In genomic region chr14:46976712-46977111, GRCm38 (mm10) we compare ENCODE assay signal across 24 mouse cellular contexts.
DNase-seq lines count a peak whose midpoint lies in the region; ATAC-seq lines count a peak whose summit lies in the region.
"Had no signal": no experiment of that assay in that cellular context is flagged by ENCODE, and none has a peak within 500 bp of the region (broad histone marks: within the 10 kb centered on the region; RNA-seq: fewer than 3 reads in every experiment).

No protein-coding gene starts in this region.

- no peaks in the 10 kb centered on the region for H3K9me3 ChIP-seq in embryonic facial prominence, embryonic 14.5 days (ENCODE audit: control insufficient read depth, low read length)
- no peaks in the 10 kb centered on the region for H3K9me3 ChIP-seq in embryonic facial prominence, embryonic 10.5 days
- H3K9me3 ChIP-seq in heart, embryonic 14.5 days (ENCODE audit: control insufficient read depth, low read length), result no peaks in the 10 kb centered on the region
- no peaks in the 10 kb centered on the region for H3K9me3 ChIP-seq in lung, embryonic 16.5 days (ENCODE audit: control insufficient read depth, low read length)
- H3K9me3 ChIP-seq: embryonic facial prominence, embryonic 12.5 days; forebrain, embryonic 12.5 days; forebrain, embryonic 15.5 days; hindbrain, embryonic 10.5 days; hindbrain, embryonic 13.5 days had no signal

- no peak overlapping the region for H3K4me2 ChIP-seq in embryonic facial prominence, embryonic 14.5 days (ENCODE audit: low read depth, low read length)
- 0 out of 2 replicates have a peak overlapping the region, but pooled peaks have one; percentile 12 for H3K4me2 ChIP-seq in heart, embryonic 14.5 days (ENCODE audit: low read length)
- 0 out of 2 replicates have a peak overlapping the region, but pooled peaks have one; percentile 15 for H3K4me2 ChIP-seq in lung, embryonic 16.5 days (ENCODE audit: low read depth, low read length)
- H3K4me2 ChIP-seq: embryonic facial prominence, embryonic 12.5 days; forebrain, embryonic 12.5 days; forebrain, embryonic 15.5 days; heart, embryonic 11.5 days; hindbrain, embryonic 13.5 days had no signal

- no peak overlapping the region for H3K27ac ChIP-seq in embryonic facial prominence, embryonic 14.5 days (replicated peaks; ENCODE audit: low read depth, low read length)
- no peak overlapping the region for H3K27ac ChIP-seq in embryonic facial prominence, embryonic 10.5 days (replicated peaks)
- no peak overlapping the region for H3K27ac ChIP-seq in heart, embryonic 14.5 days (replicated peaks in 1 of 2; ENCODE audit: control insufficient read depth in 1 of 2, insufficient read depth in 1 of 2, low read depth in 2 of 2, low read length in 2 of 2)
- H3K27ac ChIP-seq in lung, embryonic 16.5 days (ENCODE audit: low read length), result peak overlapping the region; percentile 20; the same call in 1 of the 2 replicates
- H3K27ac ChIP-seq: embryonic facial prominence, embryonic 12.5 days; forebrain, embryonic 12.5 days; forebrain, embryonic 15.5 days; hindbrain, embryonic 10.5 days; hindbrain, embryonic 13.5 days had no signal

- no peaks in the 10 kb centered on the region for H3K36me3 ChIP-seq in embryonic facial prominence, embryonic 14.5 days (ENCODE audit: control insufficient read depth, insufficient read depth, low read length)
- H3K36me3 ChIP-seq in embryonic facial prominence, embryonic 10.5 days (replicated peaks), result no peaks in the 10 kb centered on the region
- no peaks in the 10 kb centered on the region for H3K36me3 ChIP-seq in heart, embryonic 14.5 days (ENCODE audit: control insufficient read depth, insufficient read depth, low read length)
- H3K36me3 ChIP-seq in lung, embryonic 16.5 days (ENCODE audit: control insufficient read depth, insufficient read depth, low read length), result no peaks in the 10 kb centered on the region
- H3K36me3 ChIP-seq: embryonic facial prominence, embryonic 12.5 days; forebrain, embryonic 12.5 days; forebrain, embryonic 15.5 days; hindbrain, embryonic 10.5 days; hindbrain, embryonic 13.5 days had no signal

- peak; percentile 51 for DNase-seq in embryonic facial prominence, embryonic 14.5 days (ENCODE audit: low spot score)
- no peak for DNase-seq in embryonic facial prominence, embryonic 10.5 days (ENCODE audit: low spot score)
- no peak for DNase-seq in heart, postnatal 4 days
- no peak for DNase-seq in lung, postnatal 14 days
- peak; percentile 21 for DNase-seq in urinary bladder, postnatal 14 days (ENCODE audit: low spot score)
- DNase-seq in urinary bladder, postnatal 25 days (ENCODE audit: low spot score), result no peak
- DNase-seq: adrenal gland, postnatal 10 days; adrenal gland, postnatal 36 days; cerebellum, adult 18-20 months; cerebellum, adult 9-10 months; cerebellum, postnatal 14 days; gastrocnemius, postnatal 10 days; heart, postnatal 14 days had no signal

- H3K4me3 ChIP-seq in embryonic facial prominence, embryonic 14.5 days (ENCODE audit: low read depth, low read length), result no peak overlapping the region
- H3K4me3 ChIP-seq in embryonic facial prominence, embryonic 10.5 days, result no peak overlapping the region
- H3K4me3 ChIP-seq in heart, embryonic 14.5 days (ENCODE audit: control insufficient read depth in 1 of 2, insufficient read depth in 1 of 2, low read depth in 1 of 2, low read length in 2 of 2), result no peak overlapping the region
- no peak overlapping the region for H3K4me3 ChIP-seq in lung, embryonic 16.5 days (ENCODE audit: low read length)
- H3K4me3 ChIP-seq: embryonic facial prominence, embryonic 12.5 days; erythroblast, embryonic 14.5 days; forebrain, embryonic 12.5 days; forebrain, embryonic 15.5 days; hindbrain, embryonic 10.5 days; hindbrain, embryonic 13.5 days had no signal

- 58% methylated on average over 11 of the region's 11 CpGs for WGBS in embryonic facial prominence, embryonic 14.5 days
- 86% methylated on average over 11 of the region's 11 CpGs for WGBS in embryonic facial prominence, embryonic 10.5 days
- 38% methylated on average over 11 of the region's 11 CpGs for WGBS in heart, embryonic 14.5 days
- WGBS in lung, embryonic 16.5 days, result 51% methylated on average over 11 of the region's 11 CpGs

- no peaks in the 10 kb centered on the region for H3K27me3 ChIP-seq in embryonic facial prominence, embryonic 14.5 days (replicated peaks; ENCODE audit: control insufficient read depth, insufficient read depth, low read length)
- H3K27me3 ChIP-seq in embryonic facial prominence, embryonic 10.5 days (replicated peaks; ENCODE audit: low read depth, poor library complexity, severe bottlenecking), result no peaks in the 10 kb centered on the region
- no peaks in the 10 kb centered on the region for H3K27me3 ChIP-seq in heart, embryonic 14.5 days (ENCODE audit: control insufficient read depth, insufficient read depth, low read length)
- H3K27me3 ChIP-seq in lung, embryonic 16.5 days (ENCODE audit: control insufficient read depth, insufficient read depth, low read depth, low read length), result no peaks in the 10 kb centered on the region
- H3K27me3 ChIP-seq: embryonic facial prominence, embryonic 12.5 days; forebrain, embryonic 12.5 days; forebrain, embryonic 15.5 days; hindbrain, embryonic 13.5 days; Patski had no signal

- no peak for ATAC-seq in embryonic facial prominence, embryonic 14.5 days (ENCODE audit: low read depth)
- ATAC-seq in heart, embryonic 14.5 days (ENCODE audit: insufficient number of reproducible peaks, insufficient read depth, low FRiP score, low read depth), result no peak
- ATAC-seq in lung, embryonic 16.5 days (ENCODE audit: low read depth), result peak; percentile 60
- ATAC-seq: forebrain, embryonic 15.5 days; hindbrain, embryonic 16.5 days; Patski had no signal

- H3K9ac ChIP-seq in embryonic facial prominence, embryonic 14.5 days (ENCODE audit: low read depth, low read length), result no peak overlapping the region
- H3K9ac ChIP-seq in heart, embryonic 14.5 days (ENCODE audit: low read length), result no peak overlapping the region
- H3K9ac ChIP-seq in lung, embryonic 16.5 days (ENCODE audit: low read length), result no peak overlapping the region
- H3K9ac ChIP-seq: embryonic facial prominence, embryonic 12.5 days; forebrain, embryonic 12.5 days; forebrain, embryonic 15.5 days; hindbrain, embryonic 13.5 days had no signal

- H3K4me1 ChIP-seq in embryonic facial prominence, embryonic 14.5 days (ENCODE audit: control insufficient read depth, insufficient read depth, low read length), result no peaks in the 10 kb centered on the region
- H3K4me1 ChIP-seq in embryonic facial prominence, embryonic 10.5 days, result peaks cover 30% of the 10 kb centered on the region
- peaks cover 33 to 67% of the 10 kb centered on the region in 2 experiments for H3K4me1 ChIP-seq in heart, embryonic 14.5 days (ENCODE audit: control insufficient read depth in 2 of 2, insufficient read depth in 2 of 2, low read length in 2 of 2)
- peaks cover 11% of the 10 kb centered on the region for H3K4me1 ChIP-seq in lung, embryonic 16.5 days (replicated peaks; ENCODE audit: control insufficient read depth, insufficient read depth, low read length)

Comparison
In these comparisons a context has a peak if more than half of its experiments do, and no peak if none do; other contexts are left out.
1. DNase-seq: peak in embryonic facial prominence, embryonic 14.5 days (single experiment) and urinary bladder, postnatal 14 days (single experiment); none in embryonic facial prominence, embryonic 10.5 days (single experiment), heart, postnatal 4 days (single experiment), lung, postnatal 14 days (single experiment) and urinary bladder, postnatal 25 days (single experiment).